Mouse (Mus musculus) C2C12 (cell line): ENCODE results near the gene Hist1h2ba.

ENCODE experiments used
- CTCF ChIP-seq: IDR thresholded peaks from one replicate; pipeline ENCODE4 v1.5.1; 2011; ENCODE audit not compliant: control insufficient read depth, insufficient read depth, insufficient read length
- FOSL1 ChIP-seq: IDR thresholded peaks from one replicate; pipeline ENCODE4 v1.8.0; 2011; ENCODE audit warnings: mild to moderate bottlenecking, low read length; ENCODE audit not compliant: poor library complexity, insufficient read depth, severe bottlenecking
- MAX ChIP-seq: IDR thresholded peaks from one replicate; pipeline ENCODE4 v1.6.1; 2011; ENCODE audit warnings: mild to moderate bottlenecking, control low read depth
- MYOD1 ChIP-seq: IDR thresholded peaks from one replicate; pipeline ENCODE4 v1.6.1; 2011; ENCODE audit warnings: low read depth; ENCODE audit not compliant: control insufficient read depth, insufficient read length
- MYOG ChIP-seq: IDR thresholded peaks from one replicate; pipeline ENCODE4 v1.6.1; 2011; ENCODE audit not compliant: control insufficient read depth, insufficient read length; ENCODE audit errors: extremely low read depth
- USF1 ChIP-seq: IDR thresholded peaks from one replicate; pipeline ENCODE4 v1.6.1; 2011; ENCODE audit warnings: low read depth, mild to moderate bottlenecking, control low read depth, moderate library complexity

DNA sequence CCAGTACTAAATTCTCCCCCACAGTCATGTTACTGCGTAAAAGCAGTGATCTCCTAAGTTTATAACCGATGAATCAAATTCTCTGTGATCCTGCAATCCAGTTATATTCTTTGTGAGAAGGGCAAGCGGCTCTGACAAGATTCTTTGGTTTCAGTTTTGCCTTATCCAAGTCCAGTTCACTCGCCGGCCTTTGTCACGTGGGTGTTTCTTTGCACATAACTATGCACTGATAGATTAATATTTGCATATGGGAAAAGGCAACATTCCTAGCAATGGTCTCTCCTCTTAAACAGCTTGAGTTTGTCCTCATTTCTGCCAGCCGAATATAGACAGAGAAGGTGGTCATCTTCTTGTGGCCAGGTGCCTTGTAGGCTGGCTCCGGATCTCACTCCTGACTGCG lies 3.5 kb downstream of the Hist1h2ba start:
- no peak for TF ChIP-seq CTCF
- TF ChIP-seq MAX, result no peak
- no peak for TF ChIP-seq USF1
- no peak for TF ChIP-seq MYOG
- TF ChIP-seq MYOD1, result no peak
- TF ChIP-seq FOSL1, result no peak
